Mouse (Mus musculus) limb, embryonic 14.5 days (tissue): ENCODE measurements around the gene Ppara. TPM values are rescaled to one million over a fixed set of nuclear protein-coding genes. Genes with fewer than 3 reads are reported as not detected.

Source experiments
- ATAC-seq: fragments of 200-750 bp; cut with Nextera tagmentation; 2 replicates; pipeline ENCODE4 v1.8.0; 2017; ENCODE audit warnings: low read depth, moderate number of reproducible peaks, moderate TSS enrichment; ENCODE audit not compliant: low FRiP score
- DNase-seq: peaks from one replicate; pipeline ENCODE4 v3.0.0-alpha.2; 2015; ENCODE audit warnings: low spot score
- H3K27ac ChIP-seq: fragments of 300-500 bp; sonication (generic); replicated peaks from 2 replicates; pipeline ENCODE4 v1.5.1; 2014; ENCODE audit warnings: low read depth, mild to moderate bottlenecking, low read length, moderate library complexity, mixed read lengths
- H3K27me3 ChIP-seq: fragments of 300-500 bp; sonication (generic); 2 replicates; pipeline ENCODE4 v1.6.1; 2014; ENCODE audit warnings: low read length, mixed read lengths; ENCODE audit not compliant: control insufficient read depth, insufficient read depth
- H3K36me3 ChIP-seq: fragments of 300-500 bp; sonication (generic); 2 replicates; pipeline ENCODE4 v1.6.1; 2014; ENCODE audit warnings: mild to moderate bottlenecking, low read length, moderate library complexity, mixed read lengths; ENCODE audit not compliant: control insufficient read depth, insufficient read depth
- H3K4me1 ChIP-seq: fragments of 300-500 bp; sonication (generic); 2 replicates; pipeline ENCODE4 v1.6.1; 2014; ENCODE audit warnings: antibody characterized with exemption, low read length, mixed read lengths; ENCODE audit not compliant: control insufficient read depth, insufficient read depth
- H3K4me2 ChIP-seq: fragments of 300-500 bp; sonication (generic); replicated peaks from 2 replicates; pipeline ENCODE4 v1.6.1; 2014; ENCODE audit warnings: low read depth, mild to moderate bottlenecking, low read length, moderate library complexity; ENCODE audit not compliant: severe bottlenecking
- H3K4me3 ChIP-seq: fragments of 300-500 bp; sonication (generic); replicated peaks from 2 replicates; pipeline ENCODE4 v1.5.1; 2014; ENCODE audit warnings: low read length
- H3K9ac ChIP-seq: fragments of 300-500 bp; sonication (generic); 2 replicates; pipeline ENCODE4 v1.6.1; 2014; ENCODE audit warnings: mild to moderate bottlenecking, low read depth, low read length, moderate library complexity; ENCODE audit not compliant: severe bottlenecking
- H3K9me3 ChIP-seq: fragments of 300-500 bp; sonication (generic); 2 replicates; pipeline ENCODE4 v1.6.1; 2016; ENCODE audit warnings: low read length; ENCODE audit not compliant: control insufficient read depth
- POLR2A ChIP-seq: fragments of 200-500 bp; IDR thresholded peaks from 2 replicates; pipeline ENCODE4 v1.8.0; 2012; ENCODE audit warnings: inconsistent platforms, mild to moderate bottlenecking, moderate library complexity, borderline replicate concordance; ENCODE audit not compliant: insufficient read depth, insufficient read length; ENCODE audit errors: extremely low read depth
- WGBS: fragments of 180-500 bp; shearing (Covaris S2); extraction: QIAGEN DNeasy Blood & Tissue Kit; methylation state at CpG from one replicate; pipeline ENCODE4 v1.1.7; 2014; 5-methylcytosine and 5-hydroxymethylcytosine counted together
- polyA plus RNA-seq, 2 experiments: library from polyadenylated mRNA; depleted of rRNA in 1 of 2; stranded (reverse) in 1 of 2; unstranded in 1 of 2; fragments of >200 nt; fragmentation: Nextera tagmentation in 1 of 2; extraction: Ambion mirVana in 1 of 2; gene quantifications; 2 replicates each; pipeline versions ENCODE4 v1.2.1 to v1.2.3; 2012 to 2014

The Ppara gene
- polyA plus RNA-seq, 2 experiments: 0.84 to 2.8 TPM

DNA sequence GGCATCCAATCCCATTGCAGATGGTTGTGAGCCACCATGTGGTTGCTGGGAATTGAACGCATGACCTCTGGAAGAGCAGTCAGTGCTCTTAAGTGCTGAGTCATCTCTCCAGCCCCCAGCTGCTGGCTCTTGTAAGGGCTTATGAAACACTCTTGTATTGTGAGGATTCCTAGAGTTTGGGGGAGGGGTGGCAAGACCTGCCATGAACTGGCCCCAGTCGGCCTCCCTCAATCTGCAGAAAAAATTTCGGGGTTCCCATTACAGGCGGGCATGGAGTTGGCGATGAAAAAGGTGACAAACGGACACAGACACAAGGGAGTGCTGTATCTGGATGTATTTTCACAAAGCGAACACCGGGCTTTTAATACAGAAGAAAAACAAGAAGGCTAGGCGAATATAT lies 21.4 kb upstream of the Ppara start:
- Histone ChIP-seq H3K4me2 (no peak overlapping the region), H3K36me3 (no peaks in the 10 kb centered on the region), H3K9me3 (no peaks in the 10 kb centered on the region), H3K27me3 (no peaks in the 10 kb centered on the region), H3K4me1 (peaks cover 9% of the 10 kb centered on the region; the same call in 1 of the 2 replicates), H3K9ac (no peak overlapping the region), H3K4me3 (no peak overlapping the region), H3K27ac (no peak overlapping the region)
- ATAC-seq (no peak), DNase-seq (no peak)
- no peak for TF ChIP-seq POLR2A
- 91% methylated on average over 9 of the region's 9 CpGs for WGBS

DNA sequence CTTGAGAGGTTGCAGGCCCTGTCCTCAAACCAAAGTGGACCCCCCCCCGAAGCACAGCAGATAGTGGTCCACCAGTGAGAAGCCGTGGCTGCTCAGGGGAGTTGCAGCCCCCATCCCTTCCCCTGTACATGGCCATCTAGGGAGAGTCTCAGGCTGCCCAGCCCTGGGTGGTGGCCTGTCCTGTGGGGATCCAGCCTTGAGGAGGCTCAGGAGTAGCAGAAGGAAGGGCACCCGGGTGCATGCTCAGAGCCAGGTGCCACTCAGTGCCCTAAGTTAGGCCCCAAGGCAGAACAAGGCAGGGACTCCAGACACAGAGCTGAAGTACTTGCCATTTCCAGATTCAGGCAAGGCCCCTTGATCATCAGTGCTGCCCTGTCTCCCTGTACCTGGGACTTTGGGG lies 19.7 kb upstream of the Ppara start:
- no peaks in the 10 kb centered on the region for H3K9me3 ChIP-seq
- H3K36me3 ChIP-seq: no peaks in the 10 kb centered on the region
- H3K27me3 ChIP-seq: no peaks in the 10 kb centered on the region
- no peak for TF ChIP-seq POLR2A
- no peak for ATAC-seq
- H3K27ac ChIP-seq: no peak overlapping the region
- DNase-seq: no peak
- H3K9ac ChIP-seq: no peak overlapping the region
- 81% methylated on average over 3 of the region's 3 CpGs for WGBS
- H3K4me1 ChIP-seq: no peaks in the 10 kb centered on the region
- H3K4me2 ChIP-seq: no peak overlapping the region
- no peak overlapping the region for H3K4me3 ChIP-seq

DNA sequence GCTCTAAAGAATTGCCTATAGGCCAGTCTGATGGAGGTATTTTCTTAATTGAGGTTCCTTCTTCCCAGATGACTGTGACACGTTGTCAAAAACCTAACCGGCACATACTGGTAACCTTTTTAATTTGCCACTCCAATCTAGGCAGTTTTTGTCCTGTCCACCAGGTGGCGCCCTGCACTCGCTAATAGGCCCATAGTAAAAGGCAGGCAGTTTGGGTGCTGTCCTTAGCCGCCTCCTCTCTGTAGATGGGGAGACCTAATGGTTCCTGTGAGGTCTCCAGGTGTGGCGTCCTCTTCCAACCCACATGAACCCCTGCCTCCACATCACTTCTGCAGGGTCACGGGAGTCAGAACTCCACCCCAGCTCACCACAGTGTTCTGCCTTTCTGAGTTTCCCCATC lies 18.7 kb upstream of the Ppara start:
- Histone ChIP-seq H3K9ac (no peak overlapping the region), H3K4me3 (no peak overlapping the region), H3K4me2 (no peak overlapping the region), H3K27me3 (no peaks in the 10 kb centered on the region), H3K36me3 (no peaks in the 10 kb centered on the region), H3K27ac (no peak overlapping the region), H3K4me1 (no peaks in the 10 kb centered on the region), H3K9me3 (no peaks in the 10 kb centered on the region)
- DNase-seq (peak; percentile 75), ATAC-seq (no peak)
- 7% methylated on average over 7 of the region's 7 CpGs for WGBS
- TF ChIP-seq POLR2A: no peak

DNA sequence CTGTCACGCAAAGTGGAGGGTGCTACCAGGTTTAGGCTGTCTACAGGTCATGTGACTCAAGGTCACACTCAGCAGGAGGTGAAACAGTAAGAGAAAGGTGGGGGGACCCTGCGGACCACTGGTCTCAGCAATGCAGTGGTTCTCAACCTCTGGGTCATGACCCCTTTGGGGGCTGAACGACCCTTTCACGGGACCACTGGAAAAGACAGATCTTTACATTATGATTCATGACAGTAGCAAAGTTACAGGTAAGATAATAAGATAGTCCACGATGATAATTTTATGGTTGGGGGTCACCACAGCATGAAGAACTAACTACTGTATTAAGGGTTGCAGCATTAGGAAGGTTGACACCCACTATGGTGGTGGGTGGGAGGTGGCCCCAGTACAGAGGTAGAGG lies 18.2 kb upstream of the Ppara start:
- ATAC-seq (no peak), DNase-seq (no peak)
- Histone ChIP-seq H3K9ac (no peak overlapping the region), H3K9me3 (no peaks in the 10 kb centered on the region), H3K4me2 (no peak overlapping the region), H3K27ac (no peak overlapping the region), H3K4me1 (no peaks in the 10 kb centered on the region), H3K36me3 (no peaks in the 10 kb centered on the region), H3K4me3 (no peak overlapping the region), H3K27me3 (no peaks in the 10 kb centered on the region)
- WGBS: 73% methylated on average over 5 of the region's 5 CpGs
- no peak for TF ChIP-seq POLR2A

GRCm38 (mm10) chr15:85717008-85717407 lies 17.8 kb upstream of the Ppara start:
- H3K36me3 ChIP-seq: no peaks in the 10 kb centered on the region
- no peak for DNase-seq
- H3K9ac ChIP-seq: no peak overlapping the region
- 65% methylated on average over 4 of the region's 4 CpGs for WGBS
- no peaks in the 10 kb centered on the region for H3K4me1 ChIP-seq
- no peak for TF ChIP-seq POLR2A
- H3K9me3 ChIP-seq: no peaks in the 10 kb centered on the region
- no peak overlapping the region for H3K27ac ChIP-seq
- H3K27me3 ChIP-seq: no peaks in the 10 kb centered on the region
- H3K4me3 ChIP-seq: no peak overlapping the region
- no peak overlapping the region for H3K4me2 ChIP-seq
- no peak for ATAC-seq

DNA sequence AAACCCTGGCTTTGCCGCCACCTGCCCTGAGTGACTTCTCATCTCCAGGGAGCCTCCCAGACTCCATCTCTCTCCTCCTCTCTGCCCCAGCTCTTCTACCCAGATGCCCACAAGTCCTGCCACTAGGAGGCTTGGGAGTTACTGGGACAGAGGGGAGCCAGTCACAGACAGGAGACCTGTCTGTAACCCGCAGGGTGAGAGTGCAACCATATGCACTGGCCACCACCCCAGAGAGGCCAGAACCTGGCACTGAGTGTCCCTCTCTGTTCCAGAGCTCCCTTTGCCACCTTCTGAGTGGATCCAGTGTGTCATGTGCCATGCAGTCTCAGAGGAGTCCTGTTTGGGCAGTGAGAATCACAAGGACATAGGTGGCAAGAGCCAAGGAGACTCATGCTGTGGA lies 17.0 kb upstream of the Ppara start:
- WGBS: 85% methylated on average over 2 of the region's 2 CpGs
- no peak overlapping the region for H3K9ac ChIP-seq
- H3K9me3 ChIP-seq: no peaks in the 10 kb centered on the region
- H3K36me3 ChIP-seq: no peaks in the 10 kb centered on the region
- DNase-seq (no peak), ATAC-seq (no peak)
- TF ChIP-seq POLR2A: no peak
- no peak overlapping the region for H3K4me3 ChIP-seq
- no peak overlapping the region for H3K4me2 ChIP-seq
- H3K27ac ChIP-seq: no peak overlapping the region
- H3K4me1 ChIP-seq: no peaks in the 10 kb centered on the region
- no peaks in the 10 kb centered on the region for H3K27me3 ChIP-seq
